Comparison of ENCODE assay signal across 8 mouse cellular contexts in the genomic region with DNA sequence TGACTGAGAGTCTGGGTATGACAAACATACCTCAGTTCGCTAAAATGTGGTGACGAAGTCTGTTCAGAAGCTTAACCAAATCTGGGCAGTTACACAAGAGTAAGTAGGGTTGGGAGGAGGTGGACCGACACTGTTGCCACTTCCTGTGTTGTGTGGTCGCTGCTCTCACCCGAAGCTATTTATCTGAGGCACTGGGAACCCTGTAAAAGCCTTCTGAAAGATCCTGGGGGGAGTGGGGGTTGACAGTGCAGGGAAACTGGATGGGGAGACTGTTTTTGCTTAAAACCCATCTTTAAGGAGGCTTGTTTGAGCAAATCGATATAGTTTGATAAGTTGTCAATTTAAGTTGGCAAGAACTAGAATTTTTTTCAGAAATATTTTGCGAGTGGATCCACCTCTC. TPM values are rescaled to one million over a fixed set of nuclear protein-coding genes. Genes with fewer than 3 reads are reported as not detected.
DNase-seq lines count a peak whose midpoint lies in the region; ATAC-seq and TF ChIP-seq lines count a peak whose summit lies in the region.

No protein-coding gene starts in this region.

- H3K27ac ChIP-seq in embryonic facial prominence, embryonic 13.5 days, result peak overlapping the region; percentile 100
- peak overlapping the region; percentile 86 for H3K27ac ChIP-seq in macrophage
- H3K27ac ChIP-seq in spleen, adult 2 months (ENCODE audit: insufficient read depth, low read length), result peak overlapping the region; percentile 99

- no peak for ATAC-seq in frontal cortex, adult (ENCODE audit: low TSS enrichment)
- no peak for ATAC-seq in embryonic facial prominence, embryonic 13.5 days (ENCODE audit: insufficient number of reproducible peaks, insufficient read depth, low FRiP score, low TSS enrichment, low read depth)

- H3K9me3 ChIP-seq in embryonic facial prominence, embryonic 13.5 days, result no peaks in the 10 kb centered on the region

- no peak; the same call in none of the 2 replicates for TF ChIP-seq POLR2A in spleen, adult 2 months (IDR thresholded peaks at IDR 0.05; ENCODE audit: low read depth, low read length)

- intact Hi-C loops in heart, postnatal 36 days (cut with DNase I), result no loop called here

- peaks cover 18% of the 10 kb centered on the region for H3K4me1 ChIP-seq in embryonic facial prominence, embryonic 13.5 days
- H3K4me1 ChIP-seq in spleen, adult 2 months (ENCODE audit: control insufficient read depth, insufficient read depth, insufficient read length), result no peaks in the 10 kb centered on the region; the same call in 1 of the 2 replicates

- no peak for TF ChIP-seq CTCF in spleen, adult 2 months (IDR thresholded peaks at IDR 0.05; ENCODE audit: extremely low read depth, insufficient read depth, insufficient read length, insufficient replicate concordance)

- H3K79me2 ChIP-seq in macrophage (ENCODE audit: inconsistent target), result peaks cover 68% of the 10 kb centered on the region

- no peaks in the 10 kb centered on the region for H3K27me3 ChIP-seq in embryonic facial prominence, embryonic 13.5 days
- H3K27me3 ChIP-seq in spleen, adult 2 months (ENCODE audit: control insufficient read depth, insufficient read depth, low read length), result no peaks in the 10 kb centered on the region

- peak overlapping the region; percentile 94 for H3K4me3 ChIP-seq in embryonic facial prominence, embryonic 13.5 days
- peak overlapping the region; percentile 90 for H3K4me3 ChIP-seq in macrophage (ENCODE audit: inconsistent target)
- H3K4me3 ChIP-seq in spleen, adult 2 months (ENCODE audit: extremely low read depth, insufficient read depth, insufficient read length), result peak overlapping the region; percentile 99

- H3K4me2 ChIP-seq in embryonic facial prominence, embryonic 13.5 days, result peak overlapping the region; percentile 87

- H3K36me3 ChIP-seq in embryonic facial prominence, embryonic 13.5 days, result peaks cover 11% of the 10 kb centered on the region
- H3K36me3 ChIP-seq in macrophage (ENCODE audit: inconsistent target), result no peaks in the 10 kb centered on the region
- H3K36me3 ChIP-seq in spleen, adult 2 months (ENCODE audit: control insufficient read depth, insufficient read depth, low read length), result peaks cover 8% of the 10 kb centered on the region; the same call in 1 of the 2 replicates

- 13% methylated on average over 7 of the region's 7 CpGs for WGBS in embryonic facial prominence, embryonic 13.5 days
- 7% methylated on average over 7 of the region's 7 CpGs for WGBS in macrophage (ENCODE audit: missing documents)
- 4% methylated on average over 7 of the region's 7 CpGs for WGBS in spleen, adult 2 months

- H3K9ac ChIP-seq in embryonic facial prominence, embryonic 13.5 days, result peak overlapping the region; percentile 98

- peak; percentile 17 to 21 for DNase-seq in frontal cortex, postnatal 10 days (ENCODE audit: low spot score in 2 of 2)
- DNase-seq in T-cell, adult 2 months (ENCODE audit: low spot score), result peak; percentile 85
- DNase-seq in heart, postnatal 36 days, result peak; percentile 26 to 37
- DNase-seq in layer of hippocampus, adult 9-11 months, result peak; percentile 33
- DNase-seq in spleen, adult 2 months (ENCODE audit: low read depth in 1 of 2, low spot score in 2 of 2), result peak; percentile 50 to 67

RNA-seq across cellular contexts. Expression of gene Ube2d3, which starts 2.3 kb away (rescaled TPM):
- polyA plus RNA-seq in embryonic facial prominence, embryonic 13.5 days (2015; fragmentation: Nextera tagmentation; extraction: Ambion mirVana), result 489 and 515 TPM in 2 replicates
- 100 to 1,000 TPM; 372 to 402 TPM for total RNA-seq in heart, postnatal 36 days (2021)
- 100 to 1,000 TPM; 284 to 637 (median 437) TPM for total RNA-seq in macrophage (2018; cell fraction: chromatin; rRNA removed)
- total RNA-seq in macrophage (2018; cell fraction: cytosol; rRNA removed), result 100 to 1,000 TPM; 384 to 573 (median 438) TPM
- total RNA-seq in macrophage (2018; cell fraction: nucleus; rRNA removed), result 100 to 1,000 TPM; 313 to 540 (median 402) TPM
- 349 to 995 TPM (median 450 TPM) in 3 replicates for polyA plus RNA-seq in macrophage (2018)
- 174 and 242 TPM in 2 replicates for polyA plus RNA-seq in spleen, adult 2 months (2012; rRNA removed)

RNA-seq across cellular contexts. Expression of gene Cisd2, which starts 16.5 kb away (rescaled TPM):
- polyA plus RNA-seq in embryonic facial prominence, embryonic 13.5 days (2015; fragmentation: Nextera tagmentation; extraction: Ambion mirVana), result 65.7 and 66.4 TPM in 2 replicates
- 10 to 100 TPM; 50.4 to 56.9 TPM for total RNA-seq in heart, postnatal 36 days (2021)
- 100 to 1,000 TPM in 6 of 26 experiments, 10 to 100 TPM in 20; 26.2 to 130 (median 74.0) TPM for total RNA-seq in macrophage (2018; cell fraction: chromatin; rRNA removed)
- 10 to 100 TPM; 18.0 to 33.1 (median 24.8) TPM for total RNA-seq in macrophage (2018; cell fraction: cytosol; rRNA removed)
- 100 to 1,000 TPM in 6 of 26 experiments, 10 to 100 TPM in 20; 43.1 to 132 (median 69.0) TPM for total RNA-seq in macrophage (2018; cell fraction: nucleus; rRNA removed)
- 28.4 to 33.3 TPM (median 31.0 TPM) in 3 replicates for polyA plus RNA-seq in macrophage (2018)
- polyA plus RNA-seq in spleen, adult 2 months (2012; rRNA removed), result 19.1 and 20.1 TPM in 2 replicates

RNA-seq across cellular contexts. Expression of gene Manba, which starts 45.2 kb away (rescaled TPM):
- polyA plus RNA-seq in embryonic facial prominence, embryonic 13.5 days (2015; fragmentation: Nextera tagmentation; extraction: Ambion mirVana), result 5.8 and 6.1 TPM in 2 replicates
- 10 to 100 TPM; 16.3 to 17.6 TPM for total RNA-seq in heart, postnatal 36 days (2021)
- 100 to 1,000 TPM in 7 of 26 experiments, 10 to 100 TPM in 19; 19.9 to 142 (median 79.2) TPM for total RNA-seq in macrophage (2018; cell fraction: chromatin; rRNA removed)
- 10 to 100 TPM; 14.1 to 44.1 (median 24.6) TPM for total RNA-seq in macrophage (2018; cell fraction: cytosol; rRNA removed)
- total RNA-seq in macrophage (2018; cell fraction: nucleus; rRNA removed), result 100 to 1,000 TPM in 2 of 26 experiments, 10 to 100 TPM in 24; 24.5 to 104 (median 57.7) TPM
- 27.0 to 33.0 TPM (median 32.7 TPM) in 3 replicates for polyA plus RNA-seq in macrophage (2018)
- 4.4 and 5.1 TPM in 2 replicates for polyA plus RNA-seq in spleen, adult 2 months (2012; rRNA removed)

Comparison
In these comparisons a context has a peak if more than half of its experiments do, and no peak if none do; other contexts are left out.
1. DNase-seq: peak in every context shown above with its lines; median percentile 85 in T-cell, adult 2 months; 58 in spleen, adult 2 months; 33 in layer of hippocampus, adult 9-11 months; 32 in heart, postnatal 36 days; 19 in frontal cortex, postnatal 10 days.